Mouse (Mus musculus) liver, embryonic 12.5 days (tissue): ENCODE results near the gene Phc2. TPM values are rescaled to one million over a fixed set of nuclear protein-coding genes. Genes with fewer than 3 reads are reported as not detected.
A peak's percentile ranks its signal among the peaks of the same experiment; 100 is the strongest.

Experiments used
- ATAC-seq: fragments of 200-750 bp; cut with Nextera tagmentation; 2 replicates; pipeline ENCODE4 v1.8.0; 2017; ENCODE audit warnings: moderate number of reproducible peaks, mild to moderate bottlenecking, moderate library complexity
- H3K27ac ChIP-seq: fragments of 300-500 bp; sonication (generic); 2 replicates; pipeline ENCODE4 v1.5.1; 2016; ENCODE audit warnings: mild to moderate bottlenecking
- H3K27me3 ChIP-seq: fragments of 300-500 bp; sonication (generic); replicated peaks from 2 replicates; pipeline ENCODE4 v1.6.1; 2016; ENCODE audit warnings: mild to moderate bottlenecking, moderate library complexity
- H3K36me3 ChIP-seq: fragments of 300-500 bp; sonication (generic); 2 replicates; pipeline ENCODE4 v1.6.1; 2016; ENCODE audit warnings: mild to moderate bottlenecking, moderate library complexity
- H3K4me1 ChIP-seq: fragments of 300-500 bp; sonication (generic); 2 replicates; pipeline ENCODE4 v1.6.1; 2016
- H3K4me2 ChIP-seq: fragments of 300-500 bp; sonication (generic); 2 replicates; pipeline ENCODE4 v1.6.1; 2016; ENCODE audit warnings: mild to moderate bottlenecking, moderate library complexity
- H3K4me3 ChIP-seq: fragments of 300-500 bp; sonication (generic); 2 replicates; pipeline ENCODE4 v1.5.1; 2016; ENCODE audit warnings: mild to moderate bottlenecking, moderate library complexity
- H3K9ac ChIP-seq: fragments of 300-500 bp; sonication (generic); 2 replicates; pipeline ENCODE4 v1.6.1; 2016; ENCODE audit warnings: mild to moderate bottlenecking, moderate library complexity
- H3K9me3 ChIP-seq: fragments of 300-500 bp; sonication (generic); replicated peaks from 2 replicates; pipeline ENCODE4 v1.6.1; 2016; ENCODE audit warnings: mild to moderate bottlenecking, moderate library complexity
- WGBS: fragments of 180-500 bp; shearing (Covaris S2); methylation state at CpG from one replicate; pipeline ENCODE4 v1.1.7; 2016; ENCODE audit not compliant: insufficient replicate concordance; 5-methylcytosine and 5-hydroxymethylcytosine counted together
- polyA plus RNA-seq: library from polyadenylated mRNA; unstranded; fragments of >200 nt; fragmentation: Nextera tagmentation; extraction: Ambion mirVana; gene quantifications from 2 replicates; pipeline ENCODE4 v1.2.1, GENCODE M21; 2016

The Phc2 gene
- polyA plus RNA-seq, 1 experiment from 2014 or later = 33.2 TPM

DNA sequence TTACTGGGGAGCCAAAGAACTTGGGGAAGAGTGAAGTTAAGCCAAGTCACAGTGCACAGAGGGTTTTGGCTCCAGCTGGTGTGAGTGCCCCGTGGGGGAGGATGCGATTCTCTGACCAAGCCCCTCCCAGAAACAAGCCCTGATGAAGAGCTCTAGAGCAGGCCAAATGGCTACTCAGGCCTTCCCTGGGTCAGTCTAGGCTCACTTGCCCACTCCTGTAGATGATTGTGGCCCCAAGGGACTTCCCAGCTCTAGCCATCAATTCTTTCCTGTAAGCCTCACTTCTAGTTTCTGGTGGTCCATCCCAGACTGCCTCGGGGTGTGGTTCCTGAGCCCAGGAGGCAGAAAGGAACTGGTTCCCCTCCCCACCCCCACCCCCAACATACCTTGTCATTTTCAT is 100.6 kb downstream of the Phc2 start, which contains the start of gene A3galt2:
Gene A3galt2, plus strand, starts transcription at position 301 of the 400 bp plus-strand sequence.
- H3K9ac ChIP-seq = no peak within 1 kb of the TSS
- H3K4me2 ChIP-seq = no peak within 1 kb of the TSS
- no peaks in the 10 kb centered on the region for H3K9me3 ChIP-seq
- H3K27ac ChIP-seq = no peak within 1 kb of the TSS
- no peak within 1 kb of the TSS for H3K4me3 ChIP-seq
- H3K36me3 ChIP-seq = peaks cover 41% of the 10 kb centered on the region
- H3K27me3 ChIP-seq = no peaks in the 10 kb centered on the region
- WGBS = 61% methylated on average over 3 of the region's 3 CpGs
- H3K4me1 ChIP-seq = peaks cover 13% of the 10 kb centered on the region
- no peak for ATAC-seq

DNA sequence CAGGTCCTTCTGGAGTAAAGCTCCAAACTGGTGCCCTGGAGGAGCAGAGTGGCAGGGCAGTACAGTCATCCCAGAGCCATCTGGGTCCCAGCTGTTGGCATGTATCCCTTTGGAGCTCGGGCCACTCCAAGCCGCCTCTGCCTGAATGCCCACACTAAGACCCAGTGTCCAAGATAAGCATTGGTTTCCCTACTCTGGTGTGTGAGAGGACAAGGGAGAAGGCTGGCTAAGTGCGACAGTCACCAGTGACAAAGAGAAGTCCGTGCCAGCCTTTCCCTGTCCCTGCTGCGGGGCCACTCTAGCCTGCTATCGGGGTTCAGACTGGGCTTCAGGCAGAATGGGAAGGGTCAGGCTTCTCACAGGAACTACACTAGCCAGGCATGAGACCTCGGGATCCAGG is 101.4 kb downstream of the Phc2 start:
- 63% methylated on average over 7 of the region's 7 CpGs for WGBS
- no peak overlapping the region for H3K9ac ChIP-seq
- H3K4me2 ChIP-seq = no peak overlapping the region
- H3K4me3 ChIP-seq = no peak overlapping the region
- H3K27ac ChIP-seq = no peak overlapping the region
- ATAC-seq = no peak
- no peaks in the 10 kb centered on the region for H3K9me3 ChIP-seq
- peaks cover 32% of the 10 kb centered on the region for H3K36me3 ChIP-seq
- H3K27me3 ChIP-seq = no peaks in the 10 kb centered on the region
- peaks cover 22% of the 10 kb centered on the region for H3K4me1 ChIP-seq

DNA sequence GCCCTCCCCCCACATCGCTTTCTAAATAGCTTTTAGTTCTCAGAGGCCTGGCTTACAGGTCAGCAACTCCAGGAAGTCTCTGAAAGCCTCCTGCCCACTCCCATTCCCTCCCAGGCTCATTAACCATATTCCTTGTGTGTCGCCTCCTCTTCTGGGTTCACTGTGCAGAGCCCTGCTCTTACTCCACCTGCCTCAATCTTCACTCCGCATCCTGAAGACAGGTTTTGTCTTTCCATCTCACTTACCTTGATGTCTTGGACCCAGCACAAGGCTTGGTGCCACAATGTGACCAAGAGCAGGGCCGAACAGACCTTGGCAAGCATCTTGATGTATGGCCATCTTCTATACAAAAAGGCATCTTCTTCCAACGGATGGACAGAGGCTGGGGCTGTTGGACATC is 104.7 kb downstream of the Phc2 start:
- no peaks in the 10 kb centered on the region for H3K27me3 ChIP-seq
- H3K4me1 ChIP-seq = peaks cover 28% of the 10 kb centered on the region
- peaks cover 9% of the 10 kb centered on the region; the same call in 1 of the 2 replicates for H3K9me3 ChIP-seq
- H3K36me3 ChIP-seq = no peaks in the 10 kb centered on the region
- H3K27ac ChIP-seq = no peak overlapping the region
- no peak overlapping the region for H3K4me2 ChIP-seq
- no peak overlapping the region for H3K4me3 ChIP-seq
- ATAC-seq = no peak
- no peak overlapping the region for H3K9ac ChIP-seq
- 74% methylated on average over 5 of the region's 5 CpGs for whole genome bisulfite sequencing

DNA sequence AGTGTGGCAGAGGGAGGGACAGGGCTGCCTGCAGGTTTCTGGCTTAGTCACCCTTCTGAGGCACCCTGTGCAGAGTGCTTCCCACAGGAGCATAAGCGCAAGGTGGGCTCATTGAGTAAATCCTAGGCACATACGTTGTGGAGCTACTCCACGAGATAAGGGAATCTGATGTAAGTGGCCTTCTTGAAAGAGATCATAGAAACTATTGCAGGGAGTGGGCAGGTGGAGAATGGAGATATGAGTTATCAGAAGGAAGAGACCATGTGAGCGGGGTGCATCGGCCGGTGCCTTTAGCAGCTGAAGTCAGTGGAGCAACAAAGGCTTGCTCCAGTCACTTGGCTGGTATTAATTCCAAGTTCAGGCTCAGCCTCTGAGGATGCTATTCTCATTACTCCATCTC is 105.5 kb downstream of the Phc2 start:
- H3K9ac ChIP-seq = no peak overlapping the region
- no peaks in the 10 kb centered on the region for H3K36me3 ChIP-seq
- H3K4me3 ChIP-seq = no peak overlapping the region
- peaks cover 9% of the 10 kb centered on the region; the same call in 1 of the 2 replicates for H3K9me3 ChIP-seq
- no peak overlapping the region for H3K27ac ChIP-seq
- H3K27me3 ChIP-seq = no peaks in the 10 kb centered on the region
- ATAC-seq = peak; percentile 91
- peaks cover 28% of the 10 kb centered on the region for H3K4me1 ChIP-seq
- H3K4me2 ChIP-seq = peak overlapping the region; percentile 36
- 22% methylated on average over 6 of the region's 6 CpGs for WGBS

DNA sequence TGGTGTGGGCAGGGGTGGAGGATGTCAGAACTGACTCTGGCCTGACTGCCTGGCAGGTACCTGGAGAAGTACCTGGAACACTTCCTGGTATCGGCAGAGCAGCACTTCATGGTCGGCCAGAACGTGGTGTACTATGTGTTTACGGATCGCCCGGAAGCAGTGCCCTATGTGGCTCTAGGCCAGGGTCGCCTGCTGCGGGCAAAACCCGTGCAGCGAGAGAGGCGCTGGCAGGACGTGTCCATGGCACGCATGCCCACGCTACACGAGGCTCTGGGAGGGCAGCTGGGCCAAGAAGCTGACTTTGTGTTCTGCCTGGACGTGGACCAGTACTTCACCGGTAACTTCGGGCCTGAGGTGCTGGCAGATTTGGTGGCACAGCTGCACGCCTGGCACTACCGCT is 112.4 kb downstream of the Phc2 start:
- H3K9me3 ChIP-seq = peaks cover 9% of the 10 kb centered on the region; the same call in 1 of the 2 replicates
- WGBS = 85% methylated on average over 20 of the region's 20 CpGs
- no peak for ATAC-seq

DNA sequence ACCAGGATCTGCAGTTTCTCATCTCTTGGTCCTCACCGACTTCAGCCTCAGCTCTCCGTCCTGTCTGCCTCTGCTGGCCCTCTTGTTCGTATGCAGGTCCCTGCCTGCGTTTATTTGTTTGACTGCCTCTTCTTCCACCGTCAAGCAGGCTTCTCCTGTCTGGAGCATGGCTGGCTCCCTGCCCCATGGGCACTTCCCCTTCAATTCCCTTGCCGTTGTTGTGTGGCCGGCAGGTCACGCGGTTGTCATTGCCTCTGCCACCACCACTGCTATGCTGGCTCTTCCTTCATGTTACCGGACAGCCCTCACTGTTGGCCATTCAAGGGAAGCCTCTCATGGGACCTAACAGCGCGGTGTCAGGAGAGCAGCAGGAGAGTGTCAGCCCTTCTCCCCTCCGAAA is 113.6 kb downstream of the Phc2 start:
- no peak overlapping the region for H3K4me3 ChIP-seq
- WGBS = 65% methylated on average over 13 of the region's 13 CpGs
- peaks cover 5% of the 10 kb centered on the region; the same call in 1 of the 2 replicates for H3K9me3 ChIP-seq
- ATAC-seq = no peak
- no peaks in the 10 kb centered on the region for H3K4me1 ChIP-seq
- H3K36me3 ChIP-seq = peaks cover 12% of the 10 kb centered on the region
- no peak overlapping the region for H3K9ac ChIP-seq
- no peak overlapping the region for H3K27ac ChIP-seq
- no peak overlapping the region for H3K4me2 ChIP-seq
- H3K27me3 ChIP-seq = peaks cover 14% of the 10 kb centered on the region

More for the DNA sequence above, 112.4 kb downstream of the Phc2 start:
- H3K27ac ChIP-seq = no peak overlapping the region
- H3K27me3 ChIP-seq = peaks cover 14% of the 10 kb centered on the region
- H3K4me3 ChIP-seq = no peak overlapping the region
- no peaks in the 10 kb centered on the region for H3K4me1 ChIP-seq
- no peak overlapping the region for H3K4me2 ChIP-seq
- H3K36me3 ChIP-seq = peaks cover under 1% of the 10 kb centered on the region; the same call in 1 of the 2 replicates
- H3K9ac ChIP-seq = no peak overlapping the region

DNA sequence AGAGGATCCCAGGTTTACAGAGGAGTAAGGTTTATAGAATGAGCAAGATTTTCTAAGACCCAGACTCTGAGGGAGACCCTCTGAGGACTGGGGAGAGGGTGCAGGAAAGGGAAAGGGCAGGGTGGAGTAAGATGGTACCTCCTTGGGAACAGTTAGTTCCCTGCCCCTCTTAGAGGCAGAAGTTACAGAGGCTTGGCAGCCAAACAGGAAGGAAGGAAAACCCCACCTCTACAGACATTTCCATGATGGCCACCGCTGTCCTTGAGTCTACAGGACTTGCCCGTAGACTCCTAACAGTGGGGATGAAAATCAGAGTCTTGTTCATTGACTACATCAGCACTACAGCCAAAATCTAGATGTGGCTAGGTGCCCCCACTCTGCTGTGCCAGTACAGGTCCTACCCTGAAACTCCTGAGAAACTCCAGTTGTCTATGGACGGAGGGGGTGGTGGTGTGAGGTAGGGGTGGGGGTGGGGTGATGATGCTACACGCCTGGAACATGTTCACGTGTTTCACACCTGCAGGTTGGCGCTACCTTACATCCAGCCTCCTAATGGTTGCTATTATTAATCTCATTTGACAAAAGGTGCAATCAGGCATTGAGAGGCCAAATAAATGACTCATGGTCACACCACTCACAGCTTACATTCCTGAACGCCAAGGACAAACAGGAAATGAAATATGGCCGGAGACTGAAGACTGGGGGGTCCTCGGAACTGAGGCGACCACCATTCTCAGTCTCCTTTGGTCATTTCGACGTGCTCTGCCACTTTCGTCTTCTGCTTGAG is 115.3 kb downstream of the Phc2 start:
- no peak overlapping the region for H3K27ac ChIP-seq
- no peaks in the 10 kb centered on the region for H3K9me3 ChIP-seq
- no peak overlapping the region for H3K9ac ChIP-seq
- H3K27me3 ChIP-seq = peaks cover 14% of the 10 kb centered on the region
- no peak overlapping the region for H3K4me3 ChIP-seq
- H3K4me1 ChIP-seq = no peaks in the 10 kb centered on the region
- no peak for ATAC-seq
- H3K4me2 ChIP-seq = no peak overlapping the region
- WGBS = 70% methylated on average over 13 of the region's 13 CpGs
- H3K36me3 ChIP-seq = peaks cover 29% of the 10 kb centered on the region

DNA sequence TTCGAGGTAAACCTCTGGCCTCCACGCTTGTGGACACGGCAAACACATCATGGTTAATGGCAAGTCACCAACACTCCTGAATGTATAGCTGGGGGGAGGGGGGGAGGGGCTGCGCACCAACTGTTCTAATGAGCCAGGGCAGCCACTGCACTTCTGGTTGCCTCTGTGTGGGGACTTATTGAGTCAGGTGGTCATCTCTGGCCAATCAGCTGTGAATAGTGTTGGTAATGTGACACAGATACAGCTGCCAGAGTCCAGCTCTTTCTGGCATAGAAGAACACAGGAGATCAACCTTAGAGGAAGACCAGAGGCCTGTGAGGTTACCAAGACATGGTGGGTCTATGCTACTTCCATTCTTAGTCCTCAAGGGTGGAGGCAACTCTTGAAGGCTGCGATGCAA is 116.2 kb downstream of the Phc2 start:
- peaks cover 14% of the 10 kb centered on the region for H3K27me3 ChIP-seq
- H3K36me3 ChIP-seq = peaks cover 38% of the 10 kb centered on the region
- no peaks in the 10 kb centered on the region for H3K4me1 ChIP-seq
- no peak for ATAC-seq
- no peaks in the 10 kb centered on the region for H3K9me3 ChIP-seq
- H3K9ac ChIP-seq = no peak overlapping the region
- H3K4me2 ChIP-seq = no peak overlapping the region
- 75% methylated on average over 5 of the region's 5 CpGs for WGBS
- no peak overlapping the region for H3K27ac ChIP-seq
- no peak overlapping the region for H3K4me3 ChIP-seq

DNA sequence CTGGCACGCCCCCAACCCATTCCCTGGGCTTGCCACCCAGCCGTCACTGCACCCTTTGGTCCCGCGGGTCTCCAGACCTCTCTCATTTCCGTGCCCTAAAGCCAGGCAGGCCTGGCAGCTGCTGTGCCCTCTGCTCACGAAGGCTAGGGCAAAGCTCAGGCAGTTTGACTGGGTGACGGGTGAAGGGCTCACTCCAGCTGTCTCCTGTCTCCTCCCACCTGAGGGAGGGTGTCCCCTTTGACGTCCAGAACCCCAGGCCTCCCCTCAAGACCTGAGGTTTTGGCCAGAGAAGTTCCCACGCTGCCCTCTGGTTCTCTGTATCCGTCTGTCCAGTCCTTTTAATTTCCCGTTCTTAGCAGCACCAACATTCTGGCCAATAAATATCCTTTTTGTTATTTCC is 119.3 kb downstream of the Phc2 start:
- no peaks in the 10 kb centered on the region for H3K9me3 ChIP-seq
- no peak overlapping the region for H3K9ac ChIP-seq
- no peak overlapping the region for H3K27ac ChIP-seq
- no peak for ATAC-seq
- H3K27me3 ChIP-seq = no peaks in the 10 kb centered on the region
- WGBS = 83% methylated on average over 11 of the region's 11 CpGs
- peaks cover 69% of the 10 kb centered on the region for H3K36me3 ChIP-seq
- peaks cover 7% of the 10 kb centered on the region; the same call in 1 of the 2 replicates for H3K4me1 ChIP-seq
- H3K4me2 ChIP-seq = no peak overlapping the region
- no peak overlapping the region for H3K4me3 ChIP-seq

DNA sequence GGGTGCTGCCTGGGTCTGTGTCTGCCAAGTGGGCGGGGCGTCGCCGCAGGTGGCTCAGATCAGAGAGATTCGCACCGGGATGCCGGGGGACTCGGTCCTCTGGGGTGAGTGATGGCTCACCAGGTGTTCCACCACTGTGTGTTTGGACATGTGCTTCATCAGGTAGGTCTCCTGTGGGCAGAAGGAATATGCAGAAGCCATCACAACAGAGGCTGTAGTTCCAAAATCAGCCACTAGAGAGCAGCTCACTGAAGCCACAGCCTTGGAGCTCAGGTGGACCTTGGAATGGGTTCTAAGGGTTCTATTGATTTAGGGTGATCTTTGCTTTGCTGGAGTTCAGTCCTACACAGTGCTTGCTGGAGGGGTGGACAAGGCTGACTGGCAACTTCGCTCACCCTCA is 120.0 kb downstream of the Phc2 start:
- 83% methylated on average over 9 of the region's 9 CpGs for WGBS
- peaks cover 7% of the 10 kb centered on the region; the same call in 1 of the 2 replicates for H3K4me1 ChIP-seq
- no peak overlapping the region for H3K4me3 ChIP-seq
- H3K9ac ChIP-seq = no peak overlapping the region
- peaks cover 76% of the 10 kb centered on the region for H3K36me3 ChIP-seq
- H3K4me2 ChIP-seq = no peak overlapping the region
- no peak overlapping the region for H3K27ac ChIP-seq
- ATAC-seq = 0 out of 2 replicates have a peak, but pooled peaks have one; percentile 19
- no peaks in the 10 kb centered on the region for H3K27me3 ChIP-seq
- H3K9me3 ChIP-seq = no peaks in the 10 kb centered on the region

DNA sequence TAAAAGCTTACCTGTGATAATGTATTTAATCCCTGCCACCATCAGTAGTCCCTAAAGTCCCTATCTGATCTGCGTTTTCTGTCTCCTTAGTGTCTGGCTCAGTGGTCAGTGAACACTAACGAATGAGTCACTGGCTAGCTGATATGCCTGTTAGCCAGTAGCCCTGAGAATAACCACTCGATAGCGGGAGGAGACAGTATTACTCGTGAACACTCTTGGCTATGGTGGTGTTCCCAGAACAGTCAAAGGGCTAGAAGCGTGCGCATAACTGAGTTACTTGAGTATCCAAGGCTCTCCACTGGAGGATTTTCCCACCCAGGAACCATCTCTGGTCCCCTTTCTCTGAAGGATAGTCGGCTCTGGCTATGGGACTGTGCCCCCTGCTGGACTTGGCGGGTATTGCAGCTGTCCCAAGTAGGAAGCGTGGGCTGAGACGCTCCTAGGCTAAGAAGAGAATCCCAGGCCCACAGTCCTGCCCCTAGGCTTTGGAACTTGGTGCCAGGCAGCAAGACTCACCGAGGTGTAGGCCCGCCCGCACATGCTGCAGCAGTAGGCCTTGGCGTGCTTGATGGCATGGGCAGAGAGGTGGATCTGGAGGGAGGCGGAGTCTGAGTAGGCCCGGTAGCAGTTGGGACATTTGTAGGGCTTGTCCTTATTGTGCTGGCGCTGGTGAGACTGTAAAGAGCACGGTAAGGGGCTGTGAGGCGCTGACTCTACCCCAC is 122.2 kb downstream of the Phc2 start:
- Histone ChIP-seq H3K27me3 (no peaks in the 10 kb centered on the region), H3K9ac (no peak overlapping the region), H3K27ac (no peak overlapping the region), H3K4me1 (peaks cover 7% of the 10 kb centered on the region; the same call in 1 of the 2 replicates), H3K4me2 (no peak overlapping the region), H3K36me3 (peaks cover 98% of the 10 kb centered on the region), H3K4me3 (no peak overlapping the region), H3K9me3 (no peaks in the 10 kb centered on the region)
- WGBS = 51% methylated on average over 20 of the region's 20 CpGs
- ATAC-seq = peak; percentile 38

DNA sequence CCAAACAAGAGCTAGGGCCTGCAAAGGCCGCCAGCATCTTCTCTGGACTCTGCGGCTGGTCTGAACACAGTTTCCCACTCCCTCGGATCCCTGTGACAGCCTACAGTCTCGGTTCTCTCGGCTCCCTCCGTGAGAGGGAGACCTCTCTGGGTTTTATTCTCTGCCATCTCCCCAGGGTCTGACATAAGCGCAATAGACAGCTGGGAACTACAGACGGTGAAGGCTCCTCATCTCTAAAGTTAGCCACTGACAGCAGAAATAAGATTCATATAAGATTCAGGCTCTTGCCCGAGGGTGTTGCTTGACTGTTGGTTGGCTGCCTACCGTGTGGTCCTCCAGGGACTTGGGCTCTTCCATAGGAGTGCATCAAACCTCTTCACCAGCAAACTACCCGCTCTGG is 123.1 kb downstream of the Phc2 start:
- Histone ChIP-seq H3K9ac (no peak overlapping the region), H3K27me3 (no peaks in the 10 kb centered on the region), H3K4me1 (peaks cover 13% of the 10 kb centered on the region), H3K9me3 (no peaks in the 10 kb centered on the region), H3K4me2 (no peak overlapping the region), H3K27ac (no peak overlapping the region), H3K4me3 (no peak overlapping the region), H3K36me3 (peaks cover 100% of the 10 kb centered on the region)
- 82% methylated on average over 11 of the region's 11 CpGs for WGBS
- ATAC-seq = no peak
